Mouse (Mus musculus): ENCODE measurements around the gene Rnf208.

Gene Rnf208

DNA sequence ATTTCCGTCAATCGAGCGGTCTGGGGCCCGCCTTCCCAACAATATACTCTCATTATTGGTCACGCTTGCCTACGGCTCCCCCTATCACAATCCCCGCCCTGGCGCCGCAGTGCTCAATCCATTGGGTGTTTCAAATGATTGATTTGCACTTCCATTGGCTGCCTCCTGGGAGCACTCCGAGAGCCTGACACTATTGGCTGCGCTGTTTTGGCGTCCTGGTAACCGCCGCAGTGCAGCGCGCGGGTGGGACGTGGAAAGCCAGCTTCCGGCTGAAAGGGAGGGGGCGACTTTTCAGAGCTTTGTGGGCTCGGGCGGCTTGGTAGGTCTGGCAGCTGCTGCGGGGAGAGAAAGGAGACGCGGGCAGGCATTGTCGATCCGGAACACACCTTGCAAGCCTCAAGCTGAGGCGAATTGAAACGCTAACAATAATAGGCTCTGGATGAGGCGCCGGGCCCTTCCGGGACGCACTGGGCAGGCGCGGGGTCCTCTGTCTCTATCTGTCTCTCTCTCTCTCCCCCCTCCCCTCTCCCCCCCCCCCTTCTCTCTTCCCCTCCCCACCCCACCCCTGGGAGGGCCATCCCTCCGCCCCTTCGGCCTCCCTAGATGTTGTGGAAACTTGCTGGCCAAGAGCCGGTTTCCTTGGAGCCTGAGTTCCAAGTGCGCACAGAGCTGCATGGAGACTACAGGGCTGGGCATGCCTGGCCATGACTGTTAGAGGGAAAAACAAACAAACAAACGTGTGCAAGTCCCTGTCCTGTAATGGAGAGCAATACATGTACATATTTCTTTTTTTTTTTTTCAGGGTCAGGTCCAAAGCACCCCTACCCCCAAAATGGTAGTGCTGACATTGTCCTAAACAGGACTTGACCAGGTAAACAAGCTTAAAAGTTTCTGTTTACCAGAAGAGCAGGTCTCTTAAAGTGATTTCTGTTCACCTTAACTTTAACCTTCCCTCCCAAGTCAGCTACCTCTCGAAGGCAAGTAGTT, 17.0 kb upstream of the Rnf208 start:
- DNase-seq (ENCODE audit: low spot score in 2 of 2), result peak; percentile 96 to 98

DNA sequence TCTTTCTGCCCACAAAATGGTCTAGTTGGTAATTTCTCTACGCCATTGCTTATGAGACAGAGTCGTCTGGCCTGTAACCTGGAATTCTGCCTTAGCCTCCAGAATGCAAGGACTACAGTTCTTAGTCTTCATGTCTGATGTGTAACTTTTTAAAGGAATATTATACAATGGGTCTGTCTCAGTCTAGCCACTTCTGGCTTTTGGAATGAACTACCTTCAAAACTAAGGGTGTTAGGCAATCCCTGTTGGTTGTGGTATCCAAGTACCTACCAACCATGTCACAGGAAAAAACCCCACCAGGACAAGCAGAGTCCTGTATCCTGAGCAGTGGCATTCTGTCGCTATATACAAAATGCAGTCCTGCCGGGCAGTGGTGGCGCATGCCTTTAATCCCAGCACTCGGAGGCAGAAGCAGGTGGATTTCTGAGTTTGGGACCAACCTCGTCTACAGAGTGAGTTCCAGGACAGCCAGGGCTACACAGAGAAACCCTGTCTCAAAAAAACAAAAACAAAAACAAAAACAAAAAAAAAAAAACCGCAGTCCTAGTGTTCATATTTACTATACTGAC, 16.2 kb upstream of the Rnf208 start:
- no peak for DNase-seq (ENCODE audit: low spot score in 2 of 2)

DNA sequence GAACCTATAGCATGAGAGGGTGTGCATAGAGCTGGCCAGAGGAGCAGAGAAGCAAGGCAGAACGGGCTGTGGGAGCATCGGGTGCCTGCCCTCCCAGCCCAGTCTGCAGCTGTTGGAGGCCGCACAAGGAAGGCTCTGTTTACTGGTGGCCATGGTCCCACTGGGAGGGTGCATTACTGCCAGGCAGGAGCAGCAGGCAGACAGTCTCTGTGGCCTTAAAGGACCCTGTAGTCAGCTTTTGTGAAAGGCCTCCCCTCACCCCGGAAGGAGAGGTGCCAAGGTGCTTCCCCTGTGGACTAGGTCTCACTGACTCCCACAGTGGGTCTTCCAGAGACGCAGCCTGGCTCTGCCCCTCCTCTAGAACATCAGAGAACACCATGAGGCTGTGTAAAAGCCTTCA, 15.2 kb upstream of the Rnf208 start:
- no peak for DNase-seq (ENCODE audit: low spot score in 2 of 2)

DNA sequence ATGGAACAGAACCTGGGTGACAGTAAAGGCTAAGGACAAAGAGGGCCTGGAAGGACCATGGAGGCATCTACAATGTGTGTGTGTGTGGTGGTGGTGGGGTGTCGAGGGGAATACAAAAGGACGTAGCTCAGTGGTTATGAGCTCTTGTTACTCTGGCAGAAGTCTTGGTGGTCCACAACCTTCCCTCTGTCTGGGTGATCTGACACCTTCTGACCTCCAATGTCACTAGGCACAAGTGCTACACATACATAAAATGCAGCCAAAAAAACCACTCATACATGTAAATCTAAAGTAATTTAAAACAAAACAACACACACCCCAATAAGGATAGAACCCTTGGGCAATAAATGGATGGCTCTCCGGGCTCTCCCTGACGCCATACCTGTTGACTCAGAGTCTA, 14.6 kb upstream of the Rnf208 start:
- DNase-seq (ENCODE audit: low spot score in 2 of 2), result no peak

DNA sequence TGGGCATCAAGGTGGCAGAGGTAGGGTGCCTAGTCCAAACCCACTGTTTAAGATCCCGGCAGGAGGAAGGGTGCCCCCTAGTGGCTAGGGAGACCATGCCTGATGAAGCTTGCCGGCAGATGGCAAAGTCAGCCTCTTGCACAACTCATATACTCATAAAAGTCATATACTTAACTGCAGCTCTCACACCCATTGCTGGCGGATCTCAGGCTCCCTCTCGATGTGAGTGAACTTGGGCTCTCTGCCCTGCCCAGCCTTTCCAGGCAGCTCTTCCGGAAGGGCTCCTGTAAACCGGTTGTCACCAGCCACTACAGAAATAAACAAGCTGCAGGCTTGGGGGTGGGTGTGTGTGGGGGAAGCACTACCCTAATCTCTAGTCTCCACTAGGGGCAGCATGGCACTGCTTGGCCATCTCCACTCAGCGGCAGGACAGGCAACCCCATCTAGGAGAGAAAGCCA, 13.6 kb upstream of the Rnf208 start:
- peak; percentile 91 to 97 for DNase-seq (ENCODE audit: low spot score in 2 of 2)

DNA sequence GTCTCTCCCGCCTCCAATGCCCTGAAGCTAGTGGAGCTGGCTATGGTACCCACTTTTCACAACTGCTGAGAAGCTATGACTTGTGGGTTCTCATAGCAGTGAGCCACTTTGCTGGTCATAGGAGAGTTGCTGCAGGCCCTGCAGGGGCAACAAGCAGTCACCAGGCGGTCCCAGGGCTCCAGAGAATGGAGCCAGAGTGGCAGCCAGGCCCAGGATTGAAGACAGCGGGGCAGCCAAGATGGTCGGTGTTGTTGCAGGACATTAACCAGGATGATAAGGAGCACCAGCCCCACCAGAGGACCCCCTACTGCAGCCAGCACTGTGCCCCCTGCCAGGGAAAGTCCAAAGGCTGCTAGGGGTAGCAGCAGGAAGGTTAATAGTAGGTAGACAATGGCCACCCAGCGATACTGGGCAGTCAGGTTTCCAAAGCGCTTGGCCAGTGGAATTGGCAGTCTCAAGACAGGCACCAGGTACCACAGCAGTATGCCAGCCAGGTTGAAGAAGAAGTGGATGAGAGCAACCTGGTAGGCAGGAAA, 13.0 kb upstream of the Rnf208 start:
- DNase-seq (ENCODE audit: low spot score in 2 of 2), result no peak

DNA sequence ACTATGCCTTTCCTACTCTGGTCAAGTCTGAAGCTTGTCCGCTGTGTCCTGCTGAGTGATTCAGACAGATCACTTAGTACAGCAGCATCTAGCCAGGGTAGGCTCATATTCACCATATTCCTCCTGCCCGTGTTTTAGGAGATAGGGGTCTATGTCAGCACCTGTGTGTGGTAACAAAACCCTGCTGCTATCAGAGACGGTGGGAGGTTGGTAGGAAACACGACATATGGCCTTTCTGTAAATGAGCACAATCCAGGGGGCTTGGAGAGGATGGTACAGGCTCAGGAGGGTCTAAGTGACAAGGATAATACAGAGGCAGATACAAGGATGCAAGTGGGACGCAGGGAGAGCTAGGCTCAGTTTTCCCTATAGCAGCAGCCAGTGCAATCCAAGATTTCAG, 12.5 kb upstream of the Rnf208 start:
- no peak for DNase-seq (ENCODE audit: low spot score in 2 of 2)

DNA sequence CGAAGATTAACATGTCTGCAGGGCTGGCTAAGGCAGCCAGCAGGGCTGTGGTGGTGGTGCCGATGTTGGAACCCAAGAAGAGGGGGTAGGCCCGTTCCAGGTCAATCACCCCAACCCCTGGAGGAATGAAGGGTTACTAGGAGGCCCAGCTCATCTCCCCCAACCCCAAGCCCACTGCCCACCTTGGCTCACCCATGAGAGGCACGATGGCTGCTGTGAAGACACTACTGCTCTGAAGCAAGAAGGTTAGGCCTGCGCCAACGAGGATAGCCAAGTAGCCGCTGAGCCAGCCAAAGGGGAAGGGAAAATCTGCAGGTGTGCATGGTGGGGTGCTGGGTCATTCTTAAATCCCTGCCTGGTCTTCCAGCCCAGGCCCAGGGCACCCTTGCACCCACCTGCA, 11.5 kb upstream of the Rnf208 start:
- DNase-seq (ENCODE audit: low spot score in 2 of 2), result no peak

DNA sequence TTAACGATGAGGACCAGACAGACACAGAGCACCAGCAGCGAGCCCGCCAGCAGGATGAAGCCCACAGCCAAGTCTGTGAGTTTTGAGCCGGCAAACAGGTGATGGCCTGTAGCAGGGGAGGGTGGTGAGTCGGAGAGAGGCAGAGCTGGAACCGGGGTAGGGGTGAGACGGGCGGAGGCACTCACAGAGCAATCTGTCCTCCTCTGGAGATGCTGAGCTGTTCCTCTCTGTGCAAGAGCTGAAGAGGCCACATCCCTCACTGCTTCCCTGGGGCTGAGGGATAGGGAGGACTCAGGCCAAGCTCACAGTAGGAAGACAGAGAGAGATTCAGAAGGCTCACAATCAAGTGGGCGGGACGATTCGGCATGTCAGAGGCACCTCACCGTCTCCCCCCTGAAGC, 11.0 kb upstream of the Rnf208 start:
- no peak for DNase-seq (ENCODE audit: low spot score in 2 of 2)

DNA sequence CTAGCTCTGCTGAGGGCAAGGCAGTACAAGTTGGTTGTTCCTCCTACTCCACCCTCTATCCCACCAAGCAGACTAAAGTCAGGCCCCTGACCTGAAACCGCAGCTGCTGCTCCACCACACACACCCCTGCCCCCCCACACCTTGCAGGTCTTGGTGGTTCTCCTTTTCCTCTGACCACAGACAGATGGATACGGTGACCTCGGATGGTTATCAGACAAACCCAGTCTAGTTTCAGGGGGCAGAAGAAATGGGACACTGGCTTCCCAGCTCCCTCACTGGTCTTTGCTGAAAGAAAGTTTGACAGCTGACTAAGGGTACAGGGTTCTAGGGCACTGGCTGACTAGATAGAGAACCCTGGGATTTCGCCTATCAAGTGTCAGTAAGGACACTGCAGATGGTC, 8.6 kb upstream of the Rnf208 start:
- no peak for DNase-seq (ENCODE audit: low spot score in 2 of 2)

DNA sequence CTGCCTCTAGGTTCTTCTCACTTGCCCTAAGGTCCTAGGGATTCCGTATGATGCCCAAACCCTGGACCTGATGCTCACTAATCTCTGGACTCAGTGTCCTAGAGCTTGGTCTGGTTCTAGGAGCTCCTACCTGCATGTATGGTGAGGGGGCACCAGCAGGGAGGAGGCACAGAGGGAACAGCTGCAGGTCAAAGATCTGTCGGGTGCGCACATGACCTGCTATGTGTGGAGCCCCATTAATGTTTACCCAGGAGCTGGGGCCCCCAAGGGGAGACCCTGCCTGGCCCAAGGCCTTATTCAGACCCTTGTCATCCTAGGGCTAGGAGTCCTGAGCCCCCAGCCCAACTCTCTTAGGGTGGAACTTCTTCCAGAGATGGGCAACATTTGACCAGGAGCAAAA, 8.0 kb upstream of the Rnf208 start, which contains the start of gene Slc34a3:
Slc34a3 (minus strand) TSS at position 315 of the 400 bp plus-strand sequence.
- DNase-seq (ENCODE audit: low spot score in 2 of 2), result no peak

DNA sequence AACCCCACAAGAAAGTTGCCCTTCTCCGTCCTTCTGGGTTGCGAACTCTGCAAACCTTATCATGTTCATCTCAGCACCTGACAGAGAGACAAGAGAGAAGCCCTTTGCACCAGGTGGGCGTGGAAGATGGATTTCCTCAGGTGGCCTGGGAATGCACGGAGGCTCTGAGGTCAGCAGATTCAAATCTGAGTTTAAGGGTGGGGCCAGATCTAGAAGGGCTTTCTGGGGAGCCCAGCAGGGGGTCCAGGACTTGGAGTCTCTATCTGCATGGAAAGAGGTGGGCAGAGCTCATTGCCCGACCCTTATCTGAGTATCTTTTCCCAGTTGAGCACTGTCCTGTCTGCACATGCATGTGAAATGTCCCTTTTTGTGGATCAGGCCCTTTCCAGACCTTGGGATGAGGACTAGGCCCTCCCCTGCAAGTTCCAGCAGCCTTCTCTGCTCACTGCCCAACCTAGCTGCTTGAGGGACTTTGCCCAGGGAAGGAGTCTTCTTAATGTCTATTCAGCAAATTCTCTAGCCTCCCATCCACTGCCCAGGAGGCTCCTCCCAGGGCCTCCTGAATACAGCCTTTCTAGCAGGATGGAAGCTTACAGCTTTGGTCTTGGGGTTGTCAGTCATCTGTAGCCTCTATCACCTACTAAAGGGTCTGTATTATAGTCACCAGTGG, 7.4 kb upstream of the Rnf208 start:
- DNase-seq (ENCODE audit: low spot score in 2 of 2), result no peak

DNA sequence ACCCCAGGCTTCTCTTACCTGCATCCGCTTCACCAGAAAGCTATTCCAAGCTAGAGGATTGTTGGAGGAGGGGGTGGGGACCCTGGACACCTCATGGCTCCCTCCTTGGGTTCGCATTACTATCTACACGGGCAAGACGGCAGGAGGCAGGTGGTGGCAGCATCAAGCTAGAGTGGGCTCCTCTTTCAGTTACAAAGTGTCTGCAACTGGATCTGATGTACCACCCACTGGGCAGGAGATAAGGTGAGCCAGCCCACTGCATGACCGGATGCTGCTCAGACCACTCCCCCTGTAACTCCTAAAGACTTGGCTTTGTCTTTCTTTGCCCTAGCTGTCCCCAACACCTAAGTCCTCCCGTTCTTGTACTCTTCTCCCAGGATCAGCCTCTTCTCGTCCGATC, 5.4 kb upstream of the Rnf208 start, which contains the start of gene Rnf224:
Rnf224 (minus strand) TSS at position 174 of the 400 bp plus-strand sequence.
- DNase-seq (ENCODE audit: low spot score in 2 of 2), result no peak

DNA sequence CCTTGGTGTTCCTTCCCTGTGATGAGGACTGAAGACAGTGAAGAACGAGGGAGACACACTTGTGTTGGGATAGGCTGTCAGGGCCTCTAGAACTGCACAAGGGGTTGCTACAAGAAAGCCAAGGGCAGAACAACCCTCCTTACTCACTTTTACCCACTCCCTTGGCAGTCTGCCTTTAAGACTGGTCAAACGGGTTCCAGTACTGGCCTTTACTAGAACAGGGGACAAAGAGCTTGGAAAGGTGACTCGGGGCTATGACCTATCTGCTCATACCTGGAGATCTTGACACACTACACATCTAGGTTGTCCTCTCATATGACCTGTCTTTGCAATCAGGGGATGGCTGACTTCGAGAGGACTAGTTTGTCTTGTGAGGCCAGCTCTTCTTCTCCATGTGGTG, 4.5 kb upstream of the Rnf208 start:
- no peak for DNase-seq (ENCODE audit: low spot score in 2 of 2)

DNA sequence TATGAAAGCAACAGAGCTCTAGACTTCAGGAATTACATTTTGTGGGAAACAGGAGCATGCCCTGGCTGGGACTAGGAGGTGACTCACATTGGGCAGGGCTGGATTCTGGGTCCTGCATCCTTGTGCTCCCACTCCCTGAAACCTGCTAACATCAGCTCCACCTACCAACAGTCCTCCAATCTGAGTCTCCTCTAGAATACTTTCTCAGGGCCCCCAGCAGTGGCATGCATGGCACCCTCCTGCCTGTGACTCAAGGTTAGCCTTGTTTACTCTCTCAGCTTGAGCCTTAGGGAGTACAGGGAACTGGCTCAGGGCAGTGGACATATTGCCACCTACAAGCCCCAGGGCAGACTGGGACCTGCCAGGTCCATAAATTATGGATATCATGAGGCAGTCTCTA, 3.9 kb upstream of the Rnf208 start:
- DNase-seq (ENCODE audit: low spot score in 2 of 2), result no peak

DNA sequence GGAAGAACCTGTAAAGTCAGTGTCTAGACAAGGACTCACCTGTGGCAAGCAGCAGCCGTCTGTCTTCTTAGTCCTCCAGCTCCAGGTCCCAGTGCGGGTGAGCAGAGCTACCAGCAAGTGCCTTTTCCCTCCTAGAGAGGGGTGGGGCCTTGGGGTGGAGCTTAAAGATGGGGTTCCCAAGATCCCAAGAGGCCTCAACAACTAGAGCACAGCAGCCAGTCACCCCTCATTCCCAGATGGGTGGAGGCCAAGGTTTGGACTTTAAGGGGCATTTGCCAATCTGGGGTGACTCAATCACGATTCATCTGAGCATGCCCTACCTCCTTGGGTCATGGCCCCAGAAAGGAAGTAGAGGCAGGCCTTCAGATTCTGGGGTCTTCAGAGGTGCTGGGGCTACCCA, 2.3 kb upstream of the Rnf208 start:
- DNase-seq (ENCODE audit: low spot score in 2 of 2), result no peak

DNA sequence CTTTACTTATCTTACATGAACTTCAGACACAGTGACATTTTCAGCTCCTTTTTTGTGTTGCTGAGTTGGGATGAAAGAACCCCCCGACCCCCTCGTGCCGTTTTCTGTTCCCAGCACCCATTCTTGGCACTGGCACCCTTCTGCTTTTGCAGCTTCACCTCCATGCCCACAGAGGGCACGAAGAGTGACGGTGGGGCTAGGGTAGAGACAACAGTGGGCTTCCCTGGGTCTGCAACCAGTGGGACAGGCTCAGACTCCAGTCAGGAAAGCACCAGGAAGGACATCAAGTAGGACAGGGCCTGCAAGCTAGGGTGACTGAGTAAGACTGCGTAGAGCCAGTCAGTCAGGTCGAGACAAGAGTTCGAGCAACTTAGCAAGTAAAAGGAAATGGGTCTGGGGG, 1.7 kb upstream of the Rnf208 start:
- no peak for DNase-seq (ENCODE audit: low spot score in 2 of 2)

DNA sequence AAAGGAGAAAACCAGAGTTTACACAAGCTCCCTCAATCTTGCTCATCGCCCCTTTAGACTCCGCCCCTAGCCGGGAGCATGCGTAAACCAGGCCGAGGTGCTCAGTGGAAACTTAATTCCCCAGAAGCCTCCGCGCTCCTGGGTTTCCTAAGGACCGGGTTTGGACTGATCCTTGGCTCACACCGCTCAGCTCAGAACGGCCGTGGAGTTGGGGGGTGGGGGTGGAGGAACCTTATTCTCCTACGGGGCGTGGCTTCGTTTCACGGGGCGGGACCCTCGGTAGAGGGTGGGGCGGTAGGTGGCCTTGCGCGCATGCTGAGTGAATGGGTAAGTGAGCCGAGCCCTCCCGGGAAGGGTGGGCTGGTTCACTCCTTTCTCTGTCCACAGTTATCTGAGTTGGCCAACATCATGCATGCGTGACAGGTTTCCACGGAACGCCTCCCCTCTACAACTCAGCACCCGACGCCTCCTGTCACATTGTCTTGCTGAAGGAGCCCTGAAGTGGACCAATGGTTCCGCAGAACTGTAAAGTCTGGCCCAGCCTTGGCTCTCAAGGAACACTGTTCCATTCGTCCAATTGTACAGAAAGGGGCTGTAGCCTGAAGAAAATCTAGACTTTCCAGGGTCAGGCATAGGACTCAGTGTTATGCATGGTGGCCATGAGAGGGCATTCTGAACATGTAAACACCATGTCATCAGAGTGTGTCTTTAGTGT, 1.2 kb upstream of the Rnf208 start:
- DNase-seq (ENCODE audit: low spot score in 2 of 2), result peak in 1 of 2 experiments; percentile 52

DNA sequence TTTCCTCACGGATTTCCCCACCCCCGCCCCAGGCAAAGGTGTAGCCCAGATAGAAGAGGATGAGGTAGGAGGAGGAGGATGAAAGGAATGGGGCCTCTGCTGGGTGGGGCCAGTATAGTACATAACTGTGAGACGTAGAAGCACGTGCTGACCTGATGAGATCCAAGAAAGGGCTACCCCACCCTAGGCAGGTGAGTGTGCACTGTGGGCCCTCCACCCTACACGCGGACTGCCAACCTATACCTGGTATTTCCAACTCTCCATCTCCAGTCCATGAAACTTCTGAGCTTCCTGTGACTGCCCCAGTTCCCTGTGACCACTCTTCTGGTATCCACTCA, 648 bp upstream of the Rnf208 start:
- DNase-seq (ENCODE audit: low spot score in 2 of 2), result no peak

DNA sequence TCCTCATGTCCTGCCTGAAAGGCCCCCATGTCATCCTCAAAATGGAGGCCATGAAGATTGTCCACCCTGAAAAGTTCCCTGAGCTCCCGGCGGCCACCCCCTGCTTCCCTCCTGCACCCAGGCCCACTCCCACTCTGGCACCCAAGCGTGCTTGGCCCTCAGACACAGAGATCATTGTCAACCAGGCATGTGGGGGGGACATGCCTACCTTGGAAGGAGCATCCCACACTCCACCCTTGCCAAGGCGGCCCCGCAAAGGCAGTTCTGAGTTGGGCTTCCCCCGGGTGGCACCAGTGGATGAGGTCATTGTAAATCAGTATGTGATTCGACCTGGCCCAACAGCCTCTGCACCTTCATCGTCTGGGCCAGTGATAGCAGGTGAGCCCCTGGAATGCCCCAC, 1.3 kb downstream of the Rnf208 start:
- no peak for DNase-seq (ENCODE audit: low spot score in 2 of 2)

DNA sequence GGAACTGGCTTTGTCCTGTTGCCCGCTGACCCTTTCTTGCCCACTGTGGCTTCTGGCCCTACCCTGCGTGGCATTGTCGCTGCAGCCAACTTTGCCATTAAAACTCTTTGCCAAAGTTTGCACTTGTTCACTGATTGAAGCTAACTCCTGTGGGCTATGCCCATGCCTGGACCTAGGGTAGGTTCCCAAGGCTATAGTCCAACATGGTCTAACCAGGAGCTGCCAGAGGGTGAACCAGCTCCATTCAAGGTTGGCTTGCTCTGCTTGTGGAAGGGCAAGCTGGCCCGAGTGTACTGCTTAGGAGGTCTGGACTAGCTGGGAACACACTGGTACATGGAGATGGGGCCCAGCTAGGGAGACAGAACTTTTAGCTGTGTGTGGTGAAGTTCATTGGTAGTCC, 2.1 kb downstream of the Rnf208 start:
- no peak for DNase-seq (ENCODE audit: low spot score in 2 of 2)
